ENCODE assay signal across 20 mouse cellular contexts in the genomic region with DNA sequence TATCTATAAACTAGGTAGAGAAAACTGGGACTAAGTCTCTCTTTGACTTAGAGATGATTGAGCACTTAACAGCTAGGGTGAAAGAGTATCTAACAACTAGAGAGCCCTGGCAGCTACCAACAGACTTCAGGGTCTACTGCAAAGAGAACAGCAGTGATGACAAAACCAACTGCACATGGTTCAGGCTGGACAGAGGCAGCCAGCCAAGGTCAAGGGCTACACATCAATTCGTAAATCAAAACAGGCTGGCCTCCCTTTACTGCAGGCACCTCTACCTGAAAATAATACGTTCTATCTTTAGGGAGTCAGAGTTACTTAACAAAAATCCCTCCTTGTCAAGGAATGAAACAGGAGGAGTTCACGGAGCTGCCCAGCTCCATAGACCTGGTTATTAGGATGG.
DNase-seq lines count a peak whose midpoint lies in the region; ATAC-seq and TF ChIP-seq lines count a peak whose summit lies in the region.
"Had no signal": no experiment of that assay in that cellular context is flagged by ENCODE, and none has a peak within 500 bp of the region (broad histone marks: within the 10 kb centered on the region; RNA-seq: fewer than 3 reads in every experiment).

No protein-coding gene starts in this region.

- H3K9me3 ChIP-seq in kidney, postnatal 0 days (replicated peaks; ENCODE audit: low read length): no peaks in the 10 kb centered on the region
- H3K9me3 ChIP-seq: embryonic facial prominence, embryonic 12.5 days; forebrain, embryonic 15.5 days; heart, embryonic 12.5 days; hindbrain, embryonic 10.5 days; intestine, embryonic 15.5 days had no signal

- no peak overlapping the region for H3K4me2 ChIP-seq in kidney, postnatal 0 days (ENCODE audit: low read length)
- H3K4me2 ChIP-seq: embryonic facial prominence, embryonic 12.5 days; forebrain, embryonic 15.5 days; heart, embryonic 12.5 days; hindbrain, embryonic 14.5 days; intestine, embryonic 15.5 days had no signal

- DNase-seq in adrenal gland, adult 2 months: peak; percentile 69
- DNase-seq in adrenal gland, adult 18-20 months (ENCODE audit: low spot score in 2 of 2): no peak
- peak; percentile 34 for DNase-seq in kidney, postnatal 0 days (ENCODE audit: low spot score)
- DNase-seq in kidney, postnatal 4 days: no peak
- DNase-seq in adrenal gland, postnatal 14 days: peak; percentile 47
- DNase-seq in kidney, postnatal 36 days: no peak
- DNase-seq in spleen, adult 18-20 months: no peak
- DNase-seq: cerebellum, adult 11-12 months; cerebellum, adult 9-10 months; cerebellum, postnatal 25 days; gastrocnemius, postnatal 10 days; heart, adult 2 months; kidney, adult 18-20 months had no signal

- 39% methylated on average over 3 of the region's 3 CpGs for WGBS in kidney, postnatal 0 days

- H3K27me3 ChIP-seq in kidney, postnatal 0 days (ENCODE audit: insufficient read depth, low read length): no peaks in the 10 kb centered on the region
- H3K27me3 ChIP-seq: CH12.LX; embryonic facial prominence, embryonic 12.5 days; forebrain, embryonic 15.5 days; heart, embryonic 12.5 days; intestine, embryonic 15.5 days had no signal

- TF ChIP-seq CTCF in kidney, postnatal 0 days (IDR thresholded peaks at IDR 0.05; ENCODE audit: low read depth): no peak

- no peak overlapping the region for H3K4me3 ChIP-seq in kidney, postnatal 0 days (replicated peaks; ENCODE audit: low read depth, low read length)
- H3K4me3 ChIP-seq: embryonic facial prominence, embryonic 12.5 days; forebrain, embryonic 15.5 days; heart, adult 2 months; heart, embryonic 12.5 days; hindbrain, embryonic 10.5 days; intestine, embryonic 15.5 days had no signal

- H3K9ac ChIP-seq in kidney, postnatal 0 days (ENCODE audit: low read depth, low read length): no peak overlapping the region
- H3K9ac ChIP-seq: embryonic facial prominence, embryonic 12.5 days; forebrain, embryonic 15.5 days; heart, embryonic 12.5 days; hindbrain, embryonic 14.5 days; intestine, embryonic 15.5 days had no signal

- ATAC-seq in kidney, postnatal 0 days (replicated peaks; ENCODE audit: low FRiP score, low read depth): no peak
- ATAC-seq: forebrain, embryonic 15.5 days; intestine, embryonic 15.5 days had no signal

- no peaks in the 10 kb centered on the region for H3K36me3 ChIP-seq in kidney, postnatal 0 days (ENCODE audit: insufficient read depth, low read length)
- H3K36me3 ChIP-seq: embryonic facial prominence, embryonic 12.5 days; forebrain, embryonic 15.5 days; heart, embryonic 12.5 days; hindbrain, embryonic 10.5 days; intestine, embryonic 15.5 days had no signal

- H3K4me1 ChIP-seq in kidney, postnatal 0 days (replicated peaks; ENCODE audit: insufficient read depth, low read length): no peaks in the 10 kb centered on the region
- H3K4me1 ChIP-seq: embryonic facial prominence, embryonic 12.5 days; forebrain, embryonic 15.5 days; heart, embryonic 12.5 days; hindbrain, embryonic 10.5 days; intestine, embryonic 15.5 days had no signal

- H3K27ac ChIP-seq in kidney, postnatal 0 days: no peak overlapping the region
- H3K27ac ChIP-seq: embryonic facial prominence, embryonic 12.5 days; forebrain, embryonic 15.5 days; heart, adult 2 months; hindbrain, embryonic 10.5 days; hindbrain, embryonic 14.5 days; intestine, embryonic 15.5 days had no signal

Comparison
In these comparisons a context has a peak if more than half of its experiments do, and no peak if none do; other contexts are left out.
1. DNase-seq: peak in adrenal gland, adult 2 months (single experiment), kidney, postnatal 0 days (single experiment) and adrenal gland, postnatal 14 days (single experiment); none in adrenal gland, adult 18-20 months (0 of 2), kidney, postnatal 4 days (0 of 2), kidney, postnatal 36 days (0 of 2) and spleen, adult 18-20 months (0 of 2).